Mouse (Mus musculus): ENCODE results near the gene Frmpd2. TPM values are rescaled to one million over a fixed set of nuclear protein-coding genes. Genes with fewer than 3 reads are reported as not detected.

Frmpd2 gene
- polyA plus RNA-seq, 1 experiment from 2014 or later: 0.06 TPM

DNA sequence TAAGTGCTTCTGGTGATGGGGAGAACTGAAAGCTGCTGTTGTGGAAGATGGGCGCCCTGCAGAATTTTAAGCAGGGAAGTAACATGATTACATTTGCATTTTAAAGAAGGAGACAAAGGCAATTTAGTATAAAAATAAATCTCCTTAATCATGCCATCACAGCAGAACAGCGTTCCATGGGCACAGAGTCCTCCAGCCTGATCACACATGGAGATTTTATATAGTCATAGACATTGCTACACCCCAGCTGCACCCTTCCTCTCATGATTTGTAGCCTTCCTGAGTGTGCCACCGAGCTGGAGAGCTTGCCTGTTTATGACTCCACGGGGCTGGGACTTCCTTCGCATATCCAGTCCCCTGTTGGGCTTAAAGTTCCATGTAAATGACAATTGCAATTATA, 42.4 kb downstream of the Frmpd2 start:
- 35% methylated on average over 5 of the region's 5 CpGs for WGBS
- H3K36me3 ChIP-seq: no peaks in the 10 kb centered on the region
- no peak overlapping the region for H3K4me2 ChIP-seq
- H3K4me1 ChIP-seq (replicated peaks): peaks cover 6% of the 10 kb centered on the region; the same call in 1 of the 2 replicates
- H3K9me3 ChIP-seq: no peaks in the 10 kb centered on the region
- H3K4me3 ChIP-seq: no peak overlapping the region
- no peaks in the 10 kb centered on the region for H3K27me3 ChIP-seq
- H3K9ac ChIP-seq: no peak overlapping the region
- no peak for ATAC-seq (ENCODE audit: low FRiP score, low read depth)
- H3K27ac ChIP-seq (replicated peaks): 0 out of 2 replicates have a peak overlapping the region, but pooled peaks have one; percentile 13

DNA sequence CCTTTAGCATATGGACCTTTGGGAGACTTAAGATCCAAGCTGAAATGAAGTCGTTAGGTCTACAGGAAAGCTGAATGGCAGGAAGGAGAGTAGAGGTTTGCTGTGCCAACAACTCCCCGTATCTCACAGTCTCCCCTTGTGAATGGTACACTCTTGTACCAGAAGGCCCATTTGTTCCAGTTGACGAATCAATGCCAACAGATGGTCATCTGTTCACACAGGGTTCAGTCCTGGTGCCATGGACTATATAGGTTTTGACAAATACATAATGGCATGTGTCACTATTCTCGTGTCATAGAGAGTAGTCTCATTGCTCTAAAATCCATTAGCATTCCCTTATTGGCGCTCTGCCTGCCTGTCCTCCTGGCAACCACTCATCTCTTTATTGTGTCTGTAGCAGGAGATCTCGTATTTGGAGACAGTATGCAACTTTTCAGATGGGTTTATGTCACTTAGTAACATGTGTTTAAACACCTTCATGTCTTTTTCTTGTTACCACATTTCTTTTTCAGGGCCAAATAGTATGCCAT, 43.3 kb downstream of the Frmpd2 start:
- no peaks in the 10 kb centered on the region for H3K9me3 ChIP-seq
- H3K4me2 ChIP-seq: no peak overlapping the region
- no peak for ATAC-seq (ENCODE audit: low FRiP score, low read depth)
- no peak overlapping the region for H3K9ac ChIP-seq
- no peaks in the 10 kb centered on the region for H3K27me3 ChIP-seq
- H3K36me3 ChIP-seq: no peaks in the 10 kb centered on the region
- H3K27ac ChIP-seq (replicated peaks): no peak overlapping the region
- H3K4me1 ChIP-seq (replicated peaks): peaks cover 6% of the 10 kb centered on the region; the same call in 1 of the 2 replicates
- WGBS: 59% methylated on average over 6 of the region's 6 CpGs
- H3K4me3 ChIP-seq: no peak overlapping the region

DNA sequence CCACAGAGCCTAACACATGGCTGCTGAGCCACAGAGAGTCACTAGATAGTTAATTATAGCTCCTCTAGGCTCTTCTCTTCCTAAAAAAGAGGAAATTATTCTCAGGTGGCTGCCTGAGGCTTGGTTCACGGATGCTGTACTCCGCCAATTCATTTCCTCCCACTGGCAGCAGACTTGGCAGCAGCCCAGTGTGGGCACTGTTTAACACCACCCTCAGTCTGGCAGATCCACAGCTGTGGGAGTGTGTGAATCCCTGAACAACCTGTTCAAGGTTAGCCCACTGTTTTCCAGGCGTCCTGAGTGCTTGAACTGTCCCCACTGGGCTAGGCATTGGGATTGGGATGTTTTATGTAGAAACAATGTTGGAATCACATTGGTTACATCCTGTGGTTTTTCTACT, 50.0 kb downstream of the Frmpd2 start:
- Histone ChIP-seq H3K4me2 (no peak overlapping the region), H3K4me3 (no peak overlapping the region), H3K36me3 (no peaks in the 10 kb centered on the region), H3K9ac (no peak overlapping the region), H3K9me3 (no peaks in the 10 kb centered on the region), H3K4me1 (replicated peaks) (peaks cover 20% of the 10 kb centered on the region), H3K27me3 (no peaks in the 10 kb centered on the region), H3K27ac (replicated peaks) (no peak overlapping the region)
- 0 out of 2 replicates have a peak, but pooled peaks have one; percentile 52 for ATAC-seq (ENCODE audit: low FRiP score, low read depth)
- 28% methylated on average over 3 of the region's 3 CpGs for WGBS

DNA sequence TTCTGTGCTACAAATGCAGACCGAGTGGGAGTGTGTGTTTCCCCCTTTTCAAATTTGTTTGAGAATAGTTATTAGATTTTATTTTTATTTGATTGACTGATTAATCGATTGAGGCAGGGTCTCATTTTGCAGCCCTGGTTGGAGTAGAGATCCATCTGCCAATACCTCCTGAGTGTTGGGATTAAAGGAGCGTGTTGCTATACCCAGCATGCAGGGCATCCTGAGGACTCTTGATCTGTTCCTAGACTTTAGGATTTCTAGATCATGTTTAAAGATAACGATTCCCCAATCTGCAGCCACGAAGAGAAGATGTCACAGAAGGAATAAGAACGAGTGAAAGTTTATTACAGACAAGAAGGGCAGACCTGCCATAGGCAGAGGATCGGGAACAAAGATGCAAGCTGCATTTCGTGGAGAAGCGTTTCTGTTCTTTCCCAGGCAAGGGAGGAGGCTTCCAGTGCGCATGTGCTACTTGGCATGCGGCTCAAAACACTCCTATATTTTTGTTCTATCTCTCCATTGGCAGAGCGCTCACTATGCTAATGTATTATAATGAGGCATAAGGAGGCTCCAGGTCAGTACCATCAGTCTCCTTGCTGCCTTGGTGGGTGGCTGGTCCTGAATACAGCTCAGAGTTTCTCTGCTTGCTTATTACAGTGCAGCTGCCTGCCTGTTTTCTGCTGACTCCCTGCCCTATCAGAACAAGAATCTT, 53.9 kb downstream of the Frmpd2 start:
- Histone ChIP-seq H3K4me3 (peak overlapping the region; percentile 17; the same call in 1 of the 2 replicates), H3K27ac (replicated peaks) (peak overlapping the region; percentile 68)

DNA sequence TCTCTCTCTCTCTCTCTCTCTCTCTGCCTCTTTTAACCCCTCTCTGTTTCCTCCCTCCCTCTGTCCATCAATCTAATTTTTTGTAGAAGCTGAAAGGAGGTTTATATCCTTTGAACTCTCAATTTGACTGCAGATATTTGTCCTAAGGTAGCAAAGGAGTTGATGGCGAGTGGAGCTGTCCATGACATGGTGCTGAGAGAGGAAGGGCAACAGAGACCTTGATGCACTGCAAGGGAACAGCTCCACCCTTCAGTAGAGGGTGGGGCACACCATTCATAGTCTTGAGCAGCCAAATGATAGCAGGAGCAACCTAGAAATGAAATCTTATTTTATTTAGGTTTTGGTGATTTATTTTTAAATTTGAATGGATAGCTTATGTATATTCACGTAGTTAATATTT, 55.1 kb downstream of the Frmpd2 start:
- Histone ChIP-seq H3K9ac (no peak overlapping the region), H3K4me3 (no peak overlapping the region), H3K27me3 (no peaks in the 10 kb centered on the region), H3K4me2 (no peak overlapping the region), H3K27ac (replicated peaks) (no peak overlapping the region), H3K9me3 (no peaks in the 10 kb centered on the region), H3K4me1 (replicated peaks) (peaks cover 16% of the 10 kb centered on the region), H3K36me3 (no peaks in the 10 kb centered on the region)
- ATAC-seq (ENCODE audit: low FRiP score, low read depth): no peak
- 71% methylated on average over 2 of the region's 2 CpGs for WGBS

More for the DNA sequence above, 53.9 kb downstream of the Frmpd2 start:
- Histone ChIP-seq H3K36me3 (no peaks in the 10 kb centered on the region), H3K9me3 (no peaks in the 10 kb centered on the region), H3K4me2 (peak overlapping the region; percentile 41), H3K4me1 (replicated peaks) (peaks cover 20% of the 10 kb centered on the region), H3K9ac (no peak overlapping the region), H3K27me3 (no peaks in the 10 kb centered on the region)
- peak; percentile 91 for ATAC-seq (ENCODE audit: low FRiP score, low read depth)
- WGBS: 38% methylated on average over 12 of the region's 12 CpGs

DNA sequence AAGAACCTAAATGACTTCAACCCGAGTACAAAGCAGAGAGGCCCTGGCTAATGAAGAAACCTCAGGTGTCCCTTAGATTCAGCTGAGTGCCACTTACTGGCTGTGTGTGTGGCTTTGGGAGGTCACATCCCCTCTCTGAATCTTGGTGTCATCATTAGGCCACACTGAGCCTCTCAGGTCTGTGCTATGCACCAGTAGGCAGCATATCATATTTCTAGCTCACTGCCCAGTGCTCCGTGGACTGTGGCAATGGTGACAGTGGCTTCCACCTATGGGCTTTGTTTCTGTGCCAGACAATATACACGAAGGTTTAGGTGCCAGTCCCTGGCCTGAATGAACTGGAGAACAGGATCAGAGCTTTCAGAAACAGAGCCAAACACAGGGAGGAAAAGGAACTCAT, 56.4 kb downstream of the Frmpd2 start:
- Histone ChIP-seq H3K27ac (replicated peaks) (no peak overlapping the region), H3K36me3 (no peaks in the 10 kb centered on the region), H3K4me3 (no peak overlapping the region), H3K4me1 (replicated peaks) (peaks cover 13% of the 10 kb centered on the region), H3K27me3 (no peaks in the 10 kb centered on the region), H3K9me3 (no peaks in the 10 kb centered on the region), H3K9ac (no peak overlapping the region), H3K4me2 (no peak overlapping the region)
- no peak for ATAC-seq (ENCODE audit: low FRiP score, low read depth)
- WGBS: 71% methylated on average over 3 of the region's 3 CpGs

DNA sequence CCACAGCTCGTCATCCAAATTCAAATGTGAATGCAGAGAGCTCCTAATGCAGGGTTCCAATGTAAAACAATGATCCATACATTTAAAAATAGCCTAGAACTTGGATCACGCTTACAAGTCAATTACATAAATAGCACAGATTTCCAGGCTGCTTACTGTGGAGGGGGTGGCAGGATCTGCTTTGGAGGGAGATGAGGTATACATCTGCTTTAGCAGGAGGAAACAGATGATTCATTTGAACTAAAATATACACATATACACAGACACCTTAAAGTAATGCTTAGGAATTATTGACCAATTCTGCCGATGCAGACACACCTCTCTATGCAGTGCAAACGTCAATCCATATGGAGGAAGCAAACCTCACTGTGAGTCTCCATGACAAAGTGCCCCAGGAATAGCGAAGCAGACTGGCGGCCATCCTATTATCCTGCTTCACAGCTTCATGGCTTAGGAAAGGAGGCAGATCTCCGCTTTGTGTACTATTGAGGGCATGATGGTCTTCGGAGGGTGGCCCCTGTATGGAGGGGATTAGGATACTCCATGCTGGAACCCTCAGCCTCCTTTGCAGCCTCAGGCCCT, 59.9 kb downstream of the Frmpd2 start:
- Histone ChIP-seq H3K4me2 (no peak overlapping the region), H3K9me3 (no peaks in the 10 kb centered on the region), H3K4me3 (no peak overlapping the region), H3K27me3 (no peaks in the 10 kb centered on the region), H3K27ac (replicated peaks) (no peak overlapping the region), H3K4me1 (replicated peaks) (no peaks in the 10 kb centered on the region; the same call in 1 of the 2 replicates), H3K36me3 (no peaks in the 10 kb centered on the region), H3K9ac (no peak overlapping the region)
- 82% methylated on average over 8 of the region's 8 CpGs for WGBS
- no peak for ATAC-seq (ENCODE audit: low FRiP score, low read depth)

DNA sequence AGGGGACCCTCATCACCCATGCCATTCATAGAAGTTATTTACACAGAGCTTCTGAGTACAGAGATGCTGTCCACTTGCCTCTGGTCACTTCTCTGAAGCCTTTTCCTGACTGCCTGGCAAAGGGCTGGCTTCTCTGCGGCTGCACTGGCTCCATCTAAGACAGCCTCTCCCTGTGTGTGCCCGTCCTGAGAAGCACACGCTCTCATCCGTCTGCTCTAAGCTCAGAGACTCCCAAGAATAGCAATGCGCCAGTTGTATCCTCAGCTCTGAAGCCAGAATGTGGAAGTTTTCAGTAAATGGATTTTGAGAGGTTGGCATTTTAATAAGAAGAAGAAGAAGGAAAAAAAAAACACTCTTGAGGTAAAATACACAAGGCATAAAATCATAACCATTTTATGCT, 61.3 kb downstream of the Frmpd2 start:
- H3K4me2 ChIP-seq: no peak overlapping the region
- no peaks in the 10 kb centered on the region for H3K4me1 ChIP-seq (replicated peaks)
- no peak overlapping the region for H3K9ac ChIP-seq
- H3K27me3 ChIP-seq: no peaks in the 10 kb centered on the region
- no peak overlapping the region for H3K4me3 ChIP-seq
- no peaks in the 10 kb centered on the region for H3K9me3 ChIP-seq
- H3K27ac ChIP-seq (replicated peaks): no peak overlapping the region
- no peaks in the 10 kb centered on the region for H3K36me3 ChIP-seq
- no peak for ATAC-seq (ENCODE audit: low FRiP score, low read depth)
- WGBS: 90% methylated on average over 5 of the region's 5 CpGs

DNA sequence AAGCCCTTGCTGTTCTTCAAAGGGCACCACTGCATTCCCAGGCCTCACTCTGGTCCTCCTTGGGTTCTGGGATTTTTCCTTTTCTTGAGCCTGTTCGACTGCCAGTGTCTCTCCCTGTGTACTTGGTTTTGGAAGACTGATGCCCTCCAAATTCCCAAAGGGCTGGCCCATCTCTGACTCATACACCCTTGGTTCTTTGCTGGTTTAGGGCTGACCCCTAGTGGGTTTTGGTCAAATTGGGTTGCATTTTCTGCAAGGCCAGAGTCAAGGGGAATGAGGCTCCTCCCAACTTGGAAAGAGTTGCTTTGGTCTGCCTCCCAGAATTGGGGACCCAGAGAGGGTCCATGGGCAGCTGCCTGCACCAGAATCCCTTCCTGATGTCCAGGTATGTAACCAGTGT, 62.0 kb downstream of the Frmpd2 start:
- 50% methylated on average over 1 of the region's 1 CpGs for WGBS

DNA sequence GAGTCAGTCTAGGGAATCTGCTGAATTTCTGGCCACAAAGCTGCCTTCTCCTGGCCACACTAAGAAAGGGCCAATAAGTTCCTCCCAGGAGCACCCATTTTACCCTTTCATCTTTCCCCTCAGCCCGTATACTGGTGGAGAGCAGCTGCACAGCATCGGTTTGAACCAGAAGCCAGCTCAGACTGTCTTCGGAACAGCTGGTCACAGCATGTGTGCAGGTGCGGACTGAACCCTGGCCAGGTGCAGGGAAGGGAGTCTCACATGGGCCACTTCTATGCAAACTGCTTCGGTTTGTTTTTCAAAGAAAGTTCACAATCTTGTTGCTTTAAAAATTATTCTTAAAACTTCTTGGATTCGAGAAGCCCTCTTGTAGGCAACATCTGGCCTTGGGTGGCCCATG, 63.8 kb downstream of the Frmpd2 start:
- no peaks in the 10 kb centered on the region for H3K36me3 ChIP-seq

More for the DNA sequence above, 62.0 kb downstream of the Frmpd2 start:
- H3K4me3 ChIP-seq: no peak overlapping the region
- H3K4me2 ChIP-seq: no peak overlapping the region
- H3K9ac ChIP-seq: no peak overlapping the region
- no peaks in the 10 kb centered on the region for H3K36me3 ChIP-seq
- H3K27me3 ChIP-seq: no peaks in the 10 kb centered on the region
- H3K9me3 ChIP-seq: no peaks in the 10 kb centered on the region
- no peaks in the 10 kb centered on the region for H3K4me1 ChIP-seq (replicated peaks)
- no peak for ATAC-seq (ENCODE audit: low FRiP score, low read depth)
- no peak overlapping the region for H3K27ac ChIP-seq (replicated peaks)

DNA sequence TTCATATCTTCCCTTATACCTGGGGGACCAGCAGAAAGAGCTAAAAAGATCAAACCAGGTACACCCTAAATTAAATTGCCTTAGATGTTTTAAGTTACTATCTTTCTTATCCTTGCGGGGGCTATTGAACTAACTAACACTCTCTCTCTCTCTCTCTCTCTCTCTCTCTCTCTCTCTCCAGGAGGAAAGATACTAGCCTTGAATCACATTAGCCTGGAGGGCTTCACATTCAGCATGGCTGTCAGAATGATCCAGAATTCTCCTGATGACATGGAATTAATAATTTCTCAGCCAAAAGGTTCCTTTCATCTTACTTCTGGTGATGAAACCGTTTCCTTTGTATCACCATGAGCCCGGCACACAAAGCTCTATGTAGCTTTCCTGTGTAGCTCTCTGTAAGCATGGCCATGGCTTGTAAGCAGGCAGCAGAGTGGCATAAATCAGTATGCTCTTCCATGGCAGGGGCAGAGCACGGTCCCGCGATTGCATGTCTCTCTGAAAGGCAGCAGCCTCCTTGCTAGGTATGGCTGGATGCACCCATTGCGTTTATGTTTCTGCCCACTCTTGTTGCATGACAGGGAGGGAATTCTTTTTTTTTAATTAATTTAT, 68.2 kb downstream of the Frmpd2 start:
- H3K4me2 ChIP-seq: no peak overlapping the region

More for the DNA sequence above, 63.8 kb downstream of the Frmpd2 start:
- no peak for ATAC-seq (ENCODE audit: low FRiP score, low read depth)
- H3K27me3 ChIP-seq: no peaks in the 10 kb centered on the region
- H3K9ac ChIP-seq: no peak overlapping the region
- H3K4me3 ChIP-seq: no peak overlapping the region
- 80% methylated on average over 6 of the region's 6 CpGs for WGBS
- no peaks in the 10 kb centered on the region for H3K4me1 ChIP-seq (replicated peaks)
- H3K4me2 ChIP-seq: no peak overlapping the region
- no peaks in the 10 kb centered on the region for H3K9me3 ChIP-seq
- no peak overlapping the region for H3K27ac ChIP-seq (replicated peaks)

DNA sequence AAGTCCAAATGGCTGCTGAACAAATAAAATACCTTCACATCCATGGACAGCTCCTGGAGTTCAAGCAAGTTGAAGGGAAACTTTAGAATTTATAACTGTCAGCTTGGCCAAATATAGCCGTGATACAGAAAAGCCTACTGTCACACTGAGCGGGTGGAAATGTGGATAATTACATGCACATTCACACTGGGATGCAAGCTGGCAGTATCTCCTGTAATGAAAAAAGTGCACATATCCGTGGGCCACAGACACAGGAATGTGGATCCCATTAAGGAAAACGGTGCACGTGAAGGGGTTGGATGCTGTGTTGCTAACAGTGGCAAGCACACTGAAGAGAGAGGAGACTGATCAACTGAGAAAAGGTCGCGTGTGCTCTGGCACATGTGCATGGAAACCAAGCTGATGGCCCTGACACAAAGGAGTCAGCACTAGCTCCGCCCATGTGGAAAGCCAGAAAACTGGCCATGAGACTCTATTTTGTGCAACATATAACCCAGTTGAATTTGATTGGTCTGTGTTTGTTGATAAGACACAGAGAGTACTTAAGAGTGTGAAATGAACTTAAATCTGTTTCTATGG, 74.2 kb downstream of the Frmpd2 start:
- Histone ChIP-seq H3K27me3 (no peaks in the 10 kb centered on the region), H3K4me3 (no peak overlapping the region), H3K9ac (no peak overlapping the region), H3K4me2 (no peak overlapping the region), H3K4me1 (replicated peaks) (peaks cover 16% of the 10 kb centered on the region), H3K9me3 (no peaks in the 10 kb centered on the region), H3K36me3 (no peaks in the 10 kb centered on the region), H3K27ac (replicated peaks) (no peak overlapping the region)
- 73% methylated on average over 8 of the region's 8 CpGs for WGBS
- no peak for ATAC-seq (ENCODE audit: low FRiP score, low read depth)

More for the DNA sequence above, 68.2 kb downstream of the Frmpd2 start:
- Histone ChIP-seq H3K27ac (replicated peaks) (0 out of 2 replicates have a peak overlapping the region, but pooled peaks have one; percentile 20), H3K36me3 (no peaks in the 10 kb centered on the region), H3K9me3 (no peaks in the 10 kb centered on the region), H3K27me3 (no peaks in the 10 kb centered on the region), H3K4me3 (no peak overlapping the region), H3K9ac (no peak overlapping the region), H3K4me1 (replicated peaks) (no peaks in the 10 kb centered on the region)
- no peak for ATAC-seq (ENCODE audit: low FRiP score, low read depth)
- WGBS: 73% methylated on average over 7 of the region's 7 CpGs

Data from hindbrain, embryonic 15.5 days (tissue).